ENCODE assay signal across 19 mouse cellular contexts in the genomic region with DNA sequence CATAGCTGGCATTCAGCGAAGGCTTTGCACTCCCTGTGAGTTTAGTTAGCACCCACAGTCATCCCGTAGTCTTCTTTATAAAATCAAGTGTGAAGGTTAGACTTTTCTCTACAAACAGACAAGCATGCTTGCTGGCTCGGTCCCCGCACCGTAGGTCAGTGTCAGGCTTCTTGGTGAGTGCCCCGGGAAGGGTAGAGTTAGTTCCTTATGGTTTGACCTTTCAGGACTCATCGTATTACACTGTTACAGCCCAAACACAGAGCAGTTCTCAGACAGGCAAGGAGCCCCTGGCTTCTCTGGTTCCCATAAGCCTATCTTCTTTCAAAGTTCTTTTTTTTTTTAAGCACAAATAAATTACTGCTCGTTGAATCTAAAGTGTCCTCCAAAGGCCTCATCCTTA.
"Had no signal": no experiment of that assay in that cellular context is flagged by ENCODE, and none has a peak within 500 bp of the region (broad histone marks: within the 10 kb centered on the region; RNA-seq: fewer than 3 reads in every experiment).

No protein-coding gene starts in this region.

- H3K27ac ChIP-seq: limb, embryonic 12.5 days; limb, embryonic 15.5 days; liver, embryonic 14.5 days; macrophage; midbrain, embryonic 13.5 days; stomach, embryonic 15.5 days had no signal

- H3K9ac ChIP-seq: limb, embryonic 12.5 days; limb, embryonic 15.5 days; liver, embryonic 14.5 days; liver, postnatal 0 days; lung, embryonic 14.5 days; midbrain, embryonic 13.5 days; stomach, embryonic 15.5 days had no signal

- H3K36me3 ChIP-seq: limb, embryonic 12.5 days; limb, embryonic 15.5 days; midbrain, embryonic 13.5 days; stomach, embryonic 15.5 days had no signal

- H3K27me3 ChIP-seq: limb, embryonic 12.5 days; stomach, embryonic 15.5 days had no signal

- ATAC-seq: intestine, postnatal 0 days; liver, postnatal 0 days; lung, postnatal 0 days; midbrain, embryonic 13.5 days had no signal

- DNase-seq: kidney, adult 8-10 months; kidney, postnatal 4 days; left cerebral cortex, postnatal 4 days; liver, postnatal 0 days; lung, embryonic 14.5 days; right cerebral cortex, adult 18-20 months; right cerebral cortex, postnatal 14 days; right cerebral cortex, postnatal 4 days; spleen, adult 18-20 months; thymus, postnatal 25 days had no signal

- H3K4me3 ChIP-seq: limb, embryonic 12.5 days; limb, embryonic 15.5 days; midbrain, embryonic 13.5 days; stomach, embryonic 15.5 days had no signal

- H3K4me2 ChIP-seq: limb, embryonic 12.5 days; limb, embryonic 15.5 days; liver, embryonic 11.5 days; lung, embryonic 14.5 days; midbrain, embryonic 13.5 days; stomach, embryonic 15.5 days had no signal

- H3K9me3 ChIP-seq: limb, embryonic 12.5 days; limb, embryonic 15.5 days; midbrain, embryonic 13.5 days; stomach, embryonic 15.5 days had no signal
